Mouse (Mus musculus) left cerebral cortex, adult 6 months (tissue): ENCODE data around the gene Aph1c. TPM values are rescaled to one million over a fixed set of nuclear protein-coding genes. Genes with fewer than 3 reads are reported as not detected.

Source experiments
- long read RNA-seq, 2 experiments: library from polyadenylated mRNA; unstranded; transcript quantifications; one replicate each; pipeline ENCODE4 v2.0.0; 2019 to 2020
- polyA plus RNA-seq: library from polyadenylated mRNA; unstranded; fragments of <200 nt; fragmentation: Nextera tagmentation; gene quantifications from 2 replicates; pipeline ENCODE4 v1.2.3, GENCODE M21; 2021

Gene Aph1c
- 7.2 and 10.6 TPM in 2 replicates for polyA plus RNA-seq
- long read RNA-seq, experiment 1, full-length matches to known transcripts, result 25 of 49 reads
- long read RNA-seq, experiment 1, partial matches to known transcripts, result 4 of 49 reads
- long read RNA-seq, experiment 1, other reads (novel, unspliced or antisense), result 20 of 49 reads
- long read RNA-seq, experiment 2, full-length matches to known transcripts, result 11 of 18 reads
- long read RNA-seq, experiment 2, partial matches to known transcripts, result 1 of 18 reads
- long read RNA-seq, experiment 2, other reads (novel, unspliced or antisense), result 6 of 18 reads

GRCm38 (mm10) chr9:66834318-66835096 is at the start of gene Aph1c:
TSS of gene Aph1c (minus strand) at chr9:66834726.

GRCm38 (mm10) chr9:66796739-66797138 is 37.8 kb downstream of the Aph1c start, which contains the start of gene Gm10647:
TSS of gene Gm10647 (plus strand) at chr9:66797039.

GRCm38 (mm10) chr9:66795464-66796324 is 38.8 kb downstream of the Aph1c start, which contains the start of gene Aph1b:
TSS of gene Aph1b (minus strand) at chr9:66795490.

Other genes starting within 250 kb of the Aph1c start
- 15.4 and 25.0 TPM in 2 replicates for gene Usp3, start 241.6 kb downstream of the Aph1c start, polyA plus RNA-seq
- gene Car12, start 121.0 kb downstream of the Aph1c start, polyA plus RNA-seq, result 8.2 and 9.6 TPM in 2 replicates
- 8.7 and 11.5 TPM in 2 replicates for gene Aph1b, start 39.2 kb downstream of the Aph1c start, polyA plus RNA-seq
- gene Gm10647, start 37.7 kb downstream of the Aph1c start, polyA plus RNA-seq, result 0.10 TPM in 1 of 2 replicates, not detected in the other
- 8.2 and 9.2 TPM in 2 replicates for gene Rab8b, start 85.0 kb upstream of the Aph1c start, polyA plus RNA-seq
- gene Rps27l, start 111.4 kb upstream of the Aph1c start, polyA plus RNA-seq, result 117 and 130 TPM in 2 replicates
- gene Lactb, start 140.8 kb upstream of the Aph1c start, polyA plus RNA-seq, result 3.5 and 15.8 TPM in 2 replicates
- 261 and 268 TPM in 2 replicates for gene Tpm1, start 214.7 kb upstream of the Aph1c start, polyA plus RNA-seq